Mouse (Mus musculus) stomach, embryonic 16.5 days (tissue): ENCODE measurements at regions not wholly inside any gene's neighbourhood (a gene's known extent, or its start where the extent isn't known, plus 50 kb on each side); places are given as distances from the start of the nearest gene placed in this dataset.

Experiments used
- ATAC-seq: fragments of 200-750 bp; cut with Nextera tagmentation; 2 replicates; pipeline ENCODE4 v1.8.0; 2017; ENCODE audit warnings: moderate number of reproducible peaks, moderate TSS enrichment; ENCODE audit not compliant: insufficient read depth, low FRiP score
- H3K27ac ChIP-seq: fragments of 300-500 bp; sonication (generic); 2 replicates; pipeline ENCODE4 v1.5.1; 2014; ENCODE audit warnings: low read length
- H3K27me3 ChIP-seq: fragments of 300-500 bp; sonication (generic); 2 replicates; pipeline ENCODE4 v1.6.1; 2014; ENCODE audit warnings: low read length, control low read depth, mixed read lengths; ENCODE audit not compliant: control insufficient read depth, insufficient read depth
- H3K36me3 ChIP-seq: fragments of 300-500 bp; sonication (generic); 2 replicates; pipeline ENCODE4 v1.6.1; 2014; ENCODE audit warnings: low read length; ENCODE audit not compliant: control insufficient read depth, insufficient read depth
- H3K4me1 ChIP-seq: fragments of 300-500 bp; sonication (generic); 2 replicates; pipeline ENCODE4 v1.6.1; 2014; ENCODE audit warnings: low read length, control low read depth, mixed read lengths; ENCODE audit not compliant: control insufficient read depth, insufficient read depth
- H3K4me2 ChIP-seq: fragments of 300-500 bp; sonication (generic); 2 replicates; pipeline ENCODE4 v1.6.1; 2014; ENCODE audit warnings: low read depth, low read length, mixed read lengths
- H3K4me3 ChIP-seq: fragments of 300-500 bp; sonication (generic); replicated peaks from 2 replicates; pipeline ENCODE4 v1.5.1; 2014; ENCODE audit warnings: mild to moderate bottlenecking, low read length
- H3K9ac ChIP-seq: fragments of 300-500 bp; sonication (generic); 2 replicates; pipeline ENCODE4 v1.6.1; 2014; ENCODE audit warnings: low read length
- H3K9me3 ChIP-seq: fragments of 300-500 bp; sonication (generic); replicated peaks from 2 replicates; pipeline ENCODE4 v1.6.1; 2016; ENCODE audit warnings: low read length, control low read depth; ENCODE audit not compliant: control insufficient read depth
- WGBS: fragments of 180-500 bp; shearing (Covaris S2); extraction: QIAGEN DNeasy Blood & Tissue Kit; methylation state at CpG from one replicate; pipeline ENCODE4 v1.1.7; 2014; 5-methylcytosine and 5-hydroxymethylcytosine counted together

- H3K4me3 ChIP-seq: no peak overlapping the region
- no peak overlapping the region for H3K9ac ChIP-seq
- H3K4me1 ChIP-seq: peaks cover 10% of the 10 kb centered on the region
- no peaks in the 10 kb centered on the region for H3K9me3 ChIP-seq
- no peaks in the 10 kb centered on the region for H3K27me3 ChIP-seq
- 81% methylated on average over 2 of the region's 2 CpGs for WGBS
- no peaks in the 10 kb centered on the region for H3K36me3 ChIP-seq
- ATAC-seq: no peak
- H3K27ac ChIP-seq: no peak overlapping the region
- no peak overlapping the region for H3K4me2 ChIP-seq
Measured at GRCm38 (mm10) chr4:12461701-12462100, 289.9 kb upstream of the Fam92a start.

GRCm38 (mm10) chr4:12461251-12461650, 289.4 kb upstream of the Fam92a start:
- Histone ChIP-seq H3K27ac (no peak overlapping the region), H3K9me3 (no peaks in the 10 kb centered on the region), H3K4me1 (peaks cover 10% of the 10 kb centered on the region), H3K36me3 (no peaks in the 10 kb centered on the region), H3K9ac (no peak overlapping the region), H3K4me3 (no peak overlapping the region), H3K27me3 (no peaks in the 10 kb centered on the region), H3K4me2 (no peak overlapping the region)
- 33% methylated on average over 4 of the region's 4 CpGs for WGBS
- ATAC-seq: no peak

GRCm38 (mm10) chr4:12457978-12458597, 286.3 kb upstream of the Fam92a start:
- Histone ChIP-seq H3K4me2 (no peak overlapping the region), H3K36me3 (no peaks in the 10 kb centered on the region), H3K9ac (no peak overlapping the region), H3K27me3 (no peaks in the 10 kb centered on the region), H3K4me1 (peaks cover 10% of the 10 kb centered on the region), H3K4me3 (no peak overlapping the region), H3K9me3 (no peaks in the 10 kb centered on the region), H3K27ac (no peak overlapping the region)
- peak; percentile 40; the same call in 1 of the 2 replicates for ATAC-seq
- WGBS: 65% methylated on average over 8 of the region's 8 CpGs

GRCm38 (mm10) chr4:12452086-12452485, 280.3 kb upstream of the Fam92a start:
- H3K9me3 ChIP-seq: no peaks in the 10 kb centered on the region
- no peaks in the 10 kb centered on the region for H3K4me1 ChIP-seq
- no peak overlapping the region for H3K4me2 ChIP-seq
- 83% methylated on average over 2 of the region's 2 CpGs for whole genome bisulfite sequencing
- H3K27ac ChIP-seq: no peak overlapping the region
- no peak overlapping the region for H3K9ac ChIP-seq
- no peak overlapping the region for H3K4me3 ChIP-seq
- no peaks in the 10 kb centered on the region for H3K36me3 ChIP-seq
- ATAC-seq: no peak
- H3K27me3 ChIP-seq: no peaks in the 10 kb centered on the region

- Histone ChIP-seq H3K4me3 (no peak overlapping the region), H3K9me3 (no peaks in the 10 kb centered on the region), H3K4me1 (no peaks in the 10 kb centered on the region), H3K27me3 (no peaks in the 10 kb centered on the region), H3K27ac (no peak overlapping the region), H3K9ac (no peak overlapping the region), H3K4me2 (no peak overlapping the region), H3K36me3 (no peaks in the 10 kb centered on the region)
- ATAC-seq: no peak
- 52% methylated on average over 3 of the region's 3 CpGs for WGBS
Measured at GRCm38 (mm10) chr4:12425507-12425906, 253.7 kb upstream of the Fam92a start.

GRCm38 (mm10) chr4:12421628-12422319, 250.0 kb upstream of the Fam92a start:
- 60% methylated on average over 16 of the region's 16 CpGs for WGBS
- ATAC-seq: no peak

GRCm38 (mm10) chr4:12418086-12418485, 246.3 kb upstream of the Fam92a start:
- H3K27ac ChIP-seq: no peak overlapping the region
- no peaks in the 10 kb centered on the region for H3K9me3 ChIP-seq
- no peaks in the 10 kb centered on the region for H3K27me3 ChIP-seq
- H3K9ac ChIP-seq: no peak overlapping the region
- H3K36me3 ChIP-seq: no peaks in the 10 kb centered on the region
- peaks cover 10% of the 10 kb centered on the region for H3K4me1 ChIP-seq
- WGBS: 31% methylated on average over 3 of the region's 3 CpGs
- no peak overlapping the region for H3K4me2 ChIP-seq
- ATAC-seq: no peak
- no peak overlapping the region for H3K4me3 ChIP-seq

More at GRCm38 (mm10) chr4:12421628-12422319, 250.0 kb upstream of the Fam92a start:
- no peaks in the 10 kb centered on the region for H3K27me3 ChIP-seq
- no peak overlapping the region for H3K27ac ChIP-seq
- H3K9ac ChIP-seq: no peak overlapping the region
- H3K4me3 ChIP-seq: no peak overlapping the region
- no peak overlapping the region for H3K4me2 ChIP-seq
- no peaks in the 10 kb centered on the region for H3K9me3 ChIP-seq
- H3K4me1 ChIP-seq: peaks cover 10% of the 10 kb centered on the region
- no peaks in the 10 kb centered on the region for H3K36me3 ChIP-seq

GRCm38 (mm10) chr4:12395344-12395743, 223.5 kb upstream of the Fam92a start:
- H3K4me1 ChIP-seq: no peaks in the 10 kb centered on the region
- no peaks in the 10 kb centered on the region for H3K36me3 ChIP-seq
- 79% methylated on average over 1 of the region's 1 CpGs for whole genome bisulfite sequencing
- no peak overlapping the region for H3K4me3 ChIP-seq
- no peak overlapping the region for H3K27ac ChIP-seq
- no peaks in the 10 kb centered on the region for H3K27me3 ChIP-seq
- no peak overlapping the region for H3K4me2 ChIP-seq
- no peak overlapping the region for H3K9ac ChIP-seq
- no peak for ATAC-seq
- no peaks in the 10 kb centered on the region for H3K9me3 ChIP-seq

GRCm38 (mm10) chr4:12376797-12377570, 205.2 kb upstream of the Fam92a start:
- WGBS: 80% methylated on average over 5 of the region's 5 CpGs
- H3K27ac ChIP-seq: no peak overlapping the region
- ATAC-seq: no peak
- no peak overlapping the region for H3K4me2 ChIP-seq
- no peak overlapping the region for H3K9ac ChIP-seq
- H3K36me3 ChIP-seq: no peaks in the 10 kb centered on the region
- H3K27me3 ChIP-seq: no peaks in the 10 kb centered on the region
- no peaks in the 10 kb centered on the region for H3K4me1 ChIP-seq
- H3K9me3 ChIP-seq: no peaks in the 10 kb centered on the region
- H3K4me3 ChIP-seq: no peak overlapping the region
